14 mouse cellular contexts compared by ENCODE assay signal in genomic region chr4:131160135-131160534, GRCm38 (mm10).
A peak's percentile ranks its signal among the peaks of the same experiment; 100 is the strongest.
DNase-seq lines count a peak whose midpoint lies in the region; ATAC-seq and TF ChIP-seq lines count a peak whose summit lies in the region.
"Had no signal": no experiment of that assay in that cellular context is flagged by ENCODE, and none has a peak within 500 bp of the region (broad histone marks: within the 10 kb centered on the region; RNA-seq: fewer than 3 reads in every experiment).

No protein-coding gene starts in this region.

- H3K36me3 ChIP-seq in stomach, embryonic 14.5 days (ENCODE audit: control insufficient read depth, insufficient read depth, low read length), result no peaks in the 10 kb centered on the region
- H3K36me3 ChIP-seq in stomach, postnatal 0 days (ENCODE audit: control insufficient read depth, insufficient read depth, low read length), result no peaks in the 10 kb centered on the region
- no peaks in the 10 kb centered on the region for H3K36me3 ChIP-seq in forebrain, embryonic 14.5 days (ENCODE audit: control insufficient read depth, insufficient read depth, low read length)
- no peaks in the 10 kb centered on the region for H3K36me3 ChIP-seq in midbrain, embryonic 11.5 days (ENCODE audit: control insufficient read depth, insufficient read depth, low read length)
- H3K36me3 ChIP-seq: liver, embryonic 15.5 days had no signal

- no peak overlapping the region for H3K4me2 ChIP-seq in stomach, embryonic 14.5 days (replicated peaks; ENCODE audit: low read depth, low read length)
- no peak overlapping the region for H3K4me2 ChIP-seq in stomach, postnatal 0 days (replicated peaks; ENCODE audit: low read depth)
- no peak overlapping the region for H3K4me2 ChIP-seq in forebrain, embryonic 14.5 days (ENCODE audit: low read length)
- no peak overlapping the region for H3K4me2 ChIP-seq in midbrain, embryonic 11.5 days
- H3K4me2 ChIP-seq: liver, embryonic 15.5 days had no signal

- H3K4me3 ChIP-seq in stomach, embryonic 14.5 days (ENCODE audit: low read depth, low read length), result no peak overlapping the region
- no peak overlapping the region for H3K4me3 ChIP-seq in stomach, postnatal 0 days (ENCODE audit: low read depth, low read length)
- no peak overlapping the region for H3K4me3 ChIP-seq in forebrain, embryonic 14.5 days (ENCODE audit: low read depth, low read length)
- no peak overlapping the region for H3K4me3 ChIP-seq in midbrain, embryonic 11.5 days (ENCODE audit: low read depth, low read length)
- H3K4me3 ChIP-seq: liver, embryonic 15.5 days had no signal

- 0 out of 2 replicates have a peak, but pooled peaks have one; percentile 6 for ATAC-seq in stomach, embryonic 14.5 days (ENCODE audit: insufficient number of reproducible peaks, insufficient read depth, low FRiP score, low read depth)
- no peak for ATAC-seq in stomach, postnatal 0 days (ENCODE audit: low FRiP score, low TSS enrichment)
- ATAC-seq in forebrain, embryonic 14.5 days, result peak; percentile 73
- peak; percentile 64 for ATAC-seq in midbrain, embryonic 11.5 days (ENCODE audit: low FRiP score)
- no peak for ATAC-seq in granulocyte monocyte progenitor cell, adult 5-6 weeks (replicated peaks; ENCODE audit: poor library complexity, severe bottlenecking)
- ATAC-seq: Patski had no signal

- TF ChIP-seq EP300 in stomach, postnatal 0 days (optimal IDR thresholded peaks at IDR 0.05), result no peak

- no peaks in the 10 kb centered on the region for H3K4me1 ChIP-seq in stomach, embryonic 14.5 days (ENCODE audit: control insufficient read depth, insufficient read depth, low read length)
- no peaks in the 10 kb centered on the region for H3K4me1 ChIP-seq in stomach, postnatal 0 days (replicated peaks; ENCODE audit: control insufficient read depth, insufficient read depth)
- peaks cover 25% of the 10 kb centered on the region for H3K4me1 ChIP-seq in forebrain, embryonic 14.5 days (ENCODE audit: control insufficient read depth, insufficient read depth, low read length)
- H3K4me1 ChIP-seq in midbrain, embryonic 11.5 days (ENCODE audit: control insufficient read depth, insufficient read depth, low read length), result peaks cover 18% of the 10 kb centered on the region
- H3K4me1 ChIP-seq: liver, embryonic 15.5 days had no signal

- no peak overlapping the region for H3K9ac ChIP-seq in stomach, embryonic 14.5 days (replicated peaks; ENCODE audit: low read depth, low read length)
- H3K9ac ChIP-seq in stomach, postnatal 0 days (ENCODE audit: low read length), result no peak overlapping the region
- 0 out of 2 replicates have a peak overlapping the region, but pooled peaks have one; percentile 37 for H3K9ac ChIP-seq in forebrain, embryonic 14.5 days (ENCODE audit: low read length)
- peak overlapping the region; percentile 5; the same call in 1 of the 2 replicates for H3K9ac ChIP-seq in midbrain, embryonic 11.5 days (ENCODE audit: low read length)
- H3K9ac ChIP-seq: liver, embryonic 15.5 days had no signal

- H3K27me3 ChIP-seq in stomach, embryonic 14.5 days (ENCODE audit: control insufficient read depth, insufficient read depth, low read length), result no peaks in the 10 kb centered on the region
- no peaks in the 10 kb centered on the region for H3K27me3 ChIP-seq in stomach, postnatal 0 days (ENCODE audit: control insufficient read depth, insufficient read depth, low read length)
- H3K27me3 ChIP-seq in forebrain, embryonic 14.5 days (replicated peaks; ENCODE audit: control insufficient read depth, insufficient read depth, low read length), result no peaks in the 10 kb centered on the region
- no peaks in the 10 kb centered on the region for H3K27me3 ChIP-seq in midbrain, embryonic 11.5 days (ENCODE audit: control insufficient read depth, insufficient read depth, low read length)
- H3K27me3 ChIP-seq: liver, embryonic 15.5 days had no signal

- H3K9me3 ChIP-seq in stomach, embryonic 14.5 days (ENCODE audit: control insufficient read depth, low read depth, low read length), result no peaks in the 10 kb centered on the region
- no peaks in the 10 kb centered on the region for H3K9me3 ChIP-seq in stomach, postnatal 0 days (ENCODE audit: control insufficient read depth, low read length)
- no peaks in the 10 kb centered on the region for H3K9me3 ChIP-seq in forebrain, embryonic 14.5 days (replicated peaks; ENCODE audit: control insufficient read depth, low read length)
- no peaks in the 10 kb centered on the region for H3K9me3 ChIP-seq in midbrain, embryonic 11.5 days (ENCODE audit: control insufficient read depth, low read length)
- H3K9me3 ChIP-seq: liver, embryonic 15.5 days had no signal

- intact Hi-C loops in heart, postnatal 25 days (cut with DNase I), result no loop called here

- no peak overlapping the region for H3K27ac ChIP-seq in stomach, embryonic 14.5 days (ENCODE audit: low read length)
- no peak overlapping the region for H3K27ac ChIP-seq in stomach, postnatal 0 days (replicated peaks)
- peak overlapping the region; percentile 18; the same call in 1 of the 2 replicates for H3K27ac ChIP-seq in forebrain, embryonic 14.5 days (ENCODE audit: low read depth, low read length)
- no peak overlapping the region for H3K27ac ChIP-seq in midbrain, embryonic 11.5 days (ENCODE audit: low read depth, low read length)
- H3K27ac ChIP-seq: liver, embryonic 15.5 days had no signal

- 29% methylated on average over 5 of the region's 5 CpGs for WGBS in stomach, embryonic 14.5 days
- WGBS in stomach, postnatal 0 days, result 32% methylated on average over 5 of the region's 5 CpGs
- 20% methylated on average over 5 of the region's 5 CpGs for WGBS in forebrain, embryonic 14.5 days
- WGBS in midbrain, embryonic 11.5 days, result 19% methylated on average over 5 of the region's 5 CpGs

- DNase-seq in stomach, postnatal 0 days (ENCODE audit: low spot score), result no peak
- DNase-seq in forebrain, embryonic 14.5 days (ENCODE audit: low spot score), result peak; percentile 68
- DNase-seq in midbrain, embryonic 11.5 days (ENCODE audit: low spot score, missing footprints), result peak; percentile 89
- DNase-seq in urinary bladder, postnatal 25 days (ENCODE audit: low spot score), result no peak
- DNase-seq in liver, result no peak
- no peak for DNase-seq in heart, postnatal 25 days (ENCODE audit: low spot score)
- DNase-seq: adrenal gland, postnatal 25 days; gastrocnemius, postnatal 36 days; kidney, adult 2 months; right cerebral cortex, postnatal 14 days had no signal

- no peak for TF ChIP-seq CTCF in stomach, postnatal 0 days (IDR thresholded peaks at IDR 0.05; ENCODE audit: low read depth)

Comparison
In these comparisons a context has a peak if more than half of its experiments do, and no peak if none do; other contexts are left out.
1. ATAC-seq: peak in stomach, embryonic 14.5 days (single experiment), forebrain, embryonic 14.5 days (single experiment) and midbrain, embryonic 11.5 days (single experiment); none in stomach, postnatal 0 days (single experiment) and granulocyte monocyte progenitor cell, adult 5-6 weeks (single experiment).
2. H3K9ac ChIP-seq: peak in forebrain, embryonic 14.5 days (single experiment) and midbrain, embryonic 11.5 days (single experiment); none in stomach, embryonic 14.5 days (single experiment) and stomach, postnatal 0 days (single experiment).
3. DNase-seq: peak in forebrain, embryonic 14.5 days (single experiment) and midbrain, embryonic 11.5 days (single experiment); none in stomach, postnatal 0 days (single experiment), urinary bladder, postnatal 25 days (single experiment), liver (single experiment) and heart, postnatal 25 days (single experiment).